Mouse (Mus musculus): ENCODE measurements around the gene Chst8.

Chst8 gene

DNA sequence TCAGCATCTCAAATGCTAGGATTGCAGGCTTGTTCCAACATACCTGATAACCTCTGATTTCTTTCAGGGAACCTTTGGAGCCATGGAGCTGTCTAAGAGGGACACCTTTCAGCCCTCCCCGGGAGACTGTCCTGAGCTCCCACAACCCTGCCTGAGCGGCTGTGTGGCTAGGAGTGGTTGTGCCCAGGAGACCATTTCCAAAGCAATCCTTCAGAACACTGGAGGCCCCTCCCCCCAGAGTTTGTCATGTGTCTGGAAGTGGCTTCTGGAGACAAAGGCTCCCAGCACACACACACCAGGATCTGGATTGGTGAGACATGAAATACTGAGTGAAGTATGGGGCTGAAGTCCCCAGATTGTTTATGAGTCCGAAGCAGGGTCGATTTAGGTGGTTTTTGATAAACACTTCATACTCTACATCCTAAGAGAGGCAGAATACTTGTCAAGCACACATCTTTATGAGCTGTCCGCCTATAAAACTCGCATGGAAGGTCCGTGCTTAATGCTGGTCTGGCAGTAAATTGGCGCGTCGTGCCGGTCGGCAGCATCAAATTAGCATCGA lies 12.5 kb downstream of the Chst8 start:
- DNase-seq (ENCODE audit: low read depth, low spot score), result no peak

DNA sequence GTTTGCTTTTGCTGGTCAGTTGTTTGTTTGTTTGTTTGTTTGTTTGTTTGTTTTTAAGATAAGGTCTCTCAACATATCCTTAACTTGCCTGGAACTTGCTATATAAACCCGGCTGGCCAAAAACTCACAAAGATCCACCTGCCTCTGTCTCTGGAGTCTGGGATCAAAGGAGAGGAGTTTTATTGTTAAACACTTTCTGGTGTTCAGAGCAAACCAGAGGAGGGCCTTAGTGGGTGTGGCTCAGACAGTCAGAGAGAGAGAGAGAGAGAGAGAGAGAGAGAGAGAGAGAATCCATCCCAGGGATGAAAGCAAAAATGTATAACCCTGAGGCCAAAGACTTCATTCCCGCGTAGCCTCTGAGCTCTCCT lies 13.1 kb downstream of the Chst8 start:
- no peak for DNase-seq (ENCODE audit: low read depth, low spot score)

DNA sequence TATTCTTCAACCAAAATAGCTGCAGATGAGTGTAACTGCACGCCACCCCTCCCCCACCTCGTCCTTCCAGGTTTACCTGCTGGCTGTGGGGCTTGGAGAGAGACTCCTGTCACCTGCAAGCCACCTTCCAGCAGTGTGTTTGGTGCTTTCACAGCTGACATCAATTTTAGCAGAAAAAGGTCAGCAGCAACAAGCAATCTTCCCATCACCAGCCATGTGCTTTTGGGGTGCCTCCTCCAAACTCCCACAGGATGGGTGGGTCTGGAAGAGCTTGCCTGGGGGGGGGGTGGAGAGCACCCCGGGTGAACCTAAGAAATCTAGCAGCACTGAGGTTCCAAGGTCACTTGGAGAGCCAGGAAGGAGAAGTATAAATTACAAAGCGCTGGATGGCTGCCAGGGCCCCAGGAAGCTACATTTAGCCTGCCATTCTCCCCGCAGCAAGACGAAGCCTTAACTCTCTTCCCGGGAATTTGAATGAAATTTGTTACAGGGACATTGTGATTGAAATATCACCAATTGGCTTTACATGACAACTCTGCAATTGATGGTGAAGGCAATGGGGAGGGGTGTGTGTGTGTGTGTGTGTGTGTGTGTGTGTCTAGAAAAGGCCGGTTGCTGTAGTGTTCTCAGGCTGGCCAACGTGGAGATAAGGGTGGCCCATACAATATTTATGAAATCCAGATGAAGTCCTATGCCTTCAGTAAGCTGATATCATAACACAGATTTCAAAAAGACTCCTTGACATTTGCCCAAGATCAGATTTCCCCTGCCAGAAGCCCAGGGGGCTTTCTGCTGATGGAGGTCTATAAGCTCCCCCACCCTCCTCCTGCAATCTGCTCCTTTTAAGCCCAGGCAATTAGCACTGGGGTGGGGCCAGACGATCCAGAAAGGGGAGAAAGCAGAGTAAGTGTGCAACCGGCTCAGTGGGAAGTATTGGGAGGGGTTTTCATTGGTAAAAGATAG lies 13.8 kb downstream of the Chst8 start:
- no peak for DNase-seq (ENCODE audit: low read depth, low spot score)

DNA sequence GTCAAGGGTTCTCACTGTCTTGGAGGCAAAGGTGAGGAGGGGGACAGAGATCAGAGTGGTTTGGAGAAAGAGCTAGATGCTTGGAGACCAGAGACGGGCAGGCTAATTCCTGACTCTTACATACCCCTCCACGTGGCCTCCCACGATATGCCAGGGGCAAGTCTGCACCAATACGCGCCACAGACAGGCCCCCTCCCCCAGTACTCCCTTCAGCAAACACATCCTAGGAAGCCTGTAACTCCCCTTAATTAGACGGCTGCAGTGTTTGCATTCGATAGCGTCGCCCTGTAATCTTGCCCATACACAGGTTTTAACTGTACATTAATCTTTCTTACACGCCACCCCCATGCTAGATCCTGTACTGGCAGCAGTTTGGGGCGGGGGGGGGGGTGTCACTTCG lies 14.5 kb downstream of the Chst8 start:
- no peak for DNase-seq (ENCODE audit: low read depth, low spot score)

DNA sequence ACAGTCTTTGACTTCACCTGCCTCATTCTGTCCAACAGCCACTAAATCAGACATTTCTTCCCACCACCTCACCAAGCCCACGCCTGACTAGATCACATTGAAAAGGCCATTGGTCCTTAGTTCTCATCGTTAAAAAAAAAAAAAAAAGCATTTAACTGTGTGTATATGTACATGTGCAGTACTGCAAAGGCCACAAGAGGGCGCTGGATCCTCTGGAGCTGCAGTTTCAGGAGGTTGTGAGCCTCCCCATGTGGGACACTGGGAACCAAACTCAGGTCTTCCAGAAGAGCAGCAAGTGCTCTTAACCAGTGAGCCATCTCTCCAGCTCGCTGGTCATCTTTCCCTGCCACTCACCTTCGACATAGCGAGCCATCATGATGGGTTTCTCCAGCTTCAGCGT lies 22.1 kb downstream of the Chst8 start:
- no peak for DNase-seq (ENCODE audit: low read depth, low spot score)

DNA sequence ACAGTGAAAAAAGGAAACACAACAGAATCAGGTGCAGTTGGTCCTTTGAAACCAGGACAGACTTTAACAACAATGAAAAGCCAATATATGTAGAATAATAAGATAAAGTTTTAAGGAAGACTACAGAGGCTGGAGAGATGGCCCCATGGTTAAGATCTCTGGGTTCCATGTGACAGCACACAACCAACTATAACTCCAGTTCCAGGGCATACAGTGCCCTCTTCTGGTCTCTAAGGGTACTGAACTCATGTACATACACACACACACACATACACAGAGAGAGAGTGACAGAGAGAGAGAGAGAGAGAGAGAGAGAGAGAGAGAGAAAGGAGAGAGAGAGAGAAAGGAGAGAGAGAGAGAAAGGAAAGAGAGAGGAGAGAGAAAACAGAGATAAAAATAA lies 25.3 kb downstream of the Chst8 start:
- DNase-seq (ENCODE audit: low read depth, low spot score), result no peak

DNA sequence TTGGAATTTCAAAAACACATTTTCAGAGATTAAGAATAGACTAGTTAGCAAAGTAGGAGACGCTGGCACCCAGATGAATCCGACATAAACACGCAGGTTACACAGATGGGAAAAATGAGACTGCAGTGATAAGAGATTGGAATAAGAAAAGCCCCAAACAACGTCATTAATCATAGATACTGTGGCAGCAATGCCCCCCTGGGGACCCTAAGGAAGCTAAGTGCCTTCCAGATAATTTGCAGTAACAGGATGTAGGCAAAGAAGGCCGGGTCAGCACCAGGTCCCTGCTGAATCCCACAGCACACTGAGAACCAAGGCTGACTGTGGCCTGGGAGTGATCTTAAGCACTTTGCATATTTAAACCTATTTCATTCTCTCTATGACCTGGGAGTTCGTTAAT lies 27.5 kb downstream of the Chst8 start:
- DNase-seq (ENCODE audit: low read depth, low spot score), result no peak

DNA sequence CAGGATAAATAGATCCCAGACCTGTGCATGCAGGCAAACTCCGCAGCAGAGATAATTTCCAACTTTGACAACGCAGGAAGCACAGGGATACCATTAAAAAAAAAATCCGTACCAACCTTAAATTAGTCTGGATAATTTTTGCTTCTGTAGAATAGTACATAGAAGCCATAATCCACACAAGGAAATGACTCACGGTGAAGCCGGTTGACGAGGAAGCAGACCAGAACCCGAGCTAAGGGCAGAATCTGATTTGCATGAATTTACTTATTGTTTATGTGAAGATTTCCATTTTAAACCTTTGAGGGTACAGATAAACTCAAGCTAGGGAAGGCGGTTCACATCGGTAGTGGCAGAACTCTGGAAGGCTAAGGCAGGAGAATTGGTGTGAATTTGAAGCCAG lies 28.0 kb downstream of the Chst8 start:
- no peak for DNase-seq (ENCODE audit: low read depth, low spot score)

DNA sequence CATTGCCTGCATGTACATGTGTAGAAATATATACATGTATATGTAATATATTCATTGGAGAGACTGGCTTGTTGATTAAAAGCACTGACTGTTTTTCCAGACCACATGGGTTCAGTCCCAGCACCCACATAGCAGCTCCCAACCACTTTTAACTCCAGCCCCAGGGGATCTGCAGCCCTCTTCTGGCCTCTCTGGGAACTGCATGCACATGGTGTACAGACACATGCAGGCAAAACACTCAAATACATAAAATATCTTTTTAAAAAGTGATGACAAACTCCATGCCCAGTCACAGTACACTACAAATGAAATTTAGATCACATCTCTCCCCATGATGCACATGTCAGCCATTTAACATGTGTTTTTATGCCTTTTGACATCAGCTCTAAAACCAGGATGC lies 30.5 kb downstream of the Chst8 start:
- no peak for DNase-seq (ENCODE audit: low read depth, low spot score)

DNA sequence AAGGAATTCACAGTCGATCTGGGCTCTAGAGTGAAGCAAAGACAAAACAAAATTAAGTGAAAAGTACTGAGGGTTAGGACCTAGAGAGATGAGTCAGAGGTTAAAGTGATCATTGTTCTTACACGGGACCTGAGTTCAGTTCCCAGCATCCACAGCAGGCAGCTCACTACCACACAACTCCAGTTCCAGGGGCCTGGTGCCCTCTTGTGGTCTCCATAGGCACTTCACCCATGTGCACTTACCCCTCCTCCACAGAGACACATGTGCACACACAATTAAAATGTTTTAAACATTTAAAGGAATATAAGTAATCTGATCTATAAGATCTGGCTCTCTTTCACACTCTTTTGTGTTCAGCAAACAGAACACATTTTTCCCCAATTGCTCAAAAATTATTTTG lies 31.3 kb downstream of the Chst8 start:
- DNase-seq (ENCODE audit: low read depth, low spot score), result no peak

DNA sequence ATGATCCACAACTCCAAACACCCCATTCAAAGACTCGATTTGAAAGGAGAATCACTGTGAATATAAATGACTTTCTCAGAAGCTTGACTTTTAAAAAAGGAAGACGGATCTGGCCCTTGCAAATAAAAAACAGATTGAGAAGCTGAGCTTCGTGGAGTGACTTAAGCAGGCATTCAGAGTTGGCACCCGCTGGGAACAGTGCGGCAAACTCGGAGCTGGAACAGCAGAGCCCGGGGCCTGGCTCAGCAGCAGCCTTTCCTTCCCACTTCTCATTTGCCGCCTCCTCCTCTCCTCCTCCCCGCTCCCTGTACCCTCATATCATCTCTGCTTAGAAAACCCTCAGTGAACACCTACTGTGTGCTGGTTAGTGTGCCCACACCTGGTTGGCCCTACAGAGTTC lies 34.1 kb downstream of the Chst8 start:
- DNase-seq (ENCODE audit: low read depth, low spot score), result no peak

DNA sequence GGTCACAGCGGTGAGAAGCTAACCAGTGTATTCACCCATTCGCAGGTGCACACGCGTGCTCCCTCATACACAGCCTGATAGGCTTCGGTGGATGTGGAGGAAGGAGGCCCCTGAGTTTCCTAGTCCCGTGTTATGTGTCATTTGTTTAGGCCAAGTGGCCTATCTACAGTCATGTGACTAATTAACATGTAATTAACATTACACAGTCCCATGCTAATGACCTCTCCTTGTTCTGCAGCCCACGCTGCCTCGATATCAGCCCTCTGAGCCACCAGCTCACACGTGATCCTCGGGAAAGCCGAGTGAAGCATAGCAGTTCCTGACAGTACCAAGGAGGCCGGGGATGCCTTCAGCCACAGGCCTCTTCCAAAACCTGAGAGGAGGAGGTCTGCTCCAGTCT lies 36.9 kb downstream of the Chst8 start:
- DNase-seq (ENCODE audit: low read depth, low spot score), result no peak

DNA sequence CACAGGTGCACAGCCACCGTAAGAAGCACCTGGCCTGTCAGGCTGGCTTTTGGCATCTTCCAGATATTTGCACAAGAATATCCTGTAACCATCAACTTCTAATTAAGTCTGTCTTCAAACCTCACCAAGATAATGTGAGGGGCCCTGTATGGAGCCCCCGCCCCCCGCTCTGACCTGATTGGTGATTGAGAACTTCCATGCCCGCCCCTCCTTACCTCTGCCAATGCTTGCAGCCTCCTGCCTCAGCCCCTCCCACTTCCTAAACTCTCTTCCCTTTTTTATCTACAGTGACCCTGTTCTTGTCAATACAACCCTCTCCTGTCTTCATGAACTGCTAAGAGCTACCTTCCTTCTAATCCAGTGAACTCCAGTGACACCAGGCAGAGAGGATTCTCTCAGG lies 37.6 kb downstream of the Chst8 start:
- no peak for DNase-seq (ENCODE audit: low read depth, low spot score)

DNA sequence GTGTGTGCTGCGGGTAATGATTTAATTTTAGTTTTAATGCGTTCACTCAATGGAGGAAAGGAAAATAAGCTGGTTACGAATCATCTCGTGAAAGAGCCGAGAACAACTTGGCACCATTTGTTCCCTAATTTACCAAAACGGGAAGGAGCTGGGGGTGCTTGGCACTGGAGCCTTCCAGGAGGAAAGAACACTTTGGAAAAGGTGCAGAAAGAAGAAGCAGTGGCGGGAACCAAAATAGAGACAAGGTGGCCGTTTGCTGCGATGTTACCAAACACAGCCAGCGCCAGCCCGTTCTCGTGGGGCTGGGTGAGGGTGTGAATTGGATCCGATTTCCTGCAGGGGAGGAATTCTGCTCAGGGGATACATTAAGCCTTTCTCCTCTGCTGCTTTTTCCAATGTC lies 38.5 kb downstream of the Chst8 start:
- DNase-seq (ENCODE audit: low read depth, low spot score), result no peak

DNA sequence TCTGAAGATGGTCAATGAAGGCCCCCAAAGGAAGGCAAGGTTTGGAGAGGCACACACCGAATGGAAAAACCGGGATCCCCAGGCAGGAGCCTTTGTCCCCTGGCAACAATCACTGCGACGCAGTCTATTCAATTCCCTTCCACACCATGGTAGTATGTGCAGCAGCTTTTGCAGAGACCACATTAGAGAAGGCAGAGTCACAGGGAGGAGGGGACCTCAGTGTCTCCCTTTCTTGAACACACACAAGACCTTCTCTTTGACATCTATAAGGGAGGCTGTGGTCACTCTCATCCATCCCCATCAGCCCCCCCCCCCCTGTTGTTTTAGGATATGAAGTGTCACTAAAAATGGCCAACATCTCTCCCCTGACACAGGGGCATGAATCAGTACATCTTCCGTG lies 39.2 kb downstream of the Chst8 start:
- DNase-seq (ENCODE audit: low read depth, low spot score), result no peak

DNA sequence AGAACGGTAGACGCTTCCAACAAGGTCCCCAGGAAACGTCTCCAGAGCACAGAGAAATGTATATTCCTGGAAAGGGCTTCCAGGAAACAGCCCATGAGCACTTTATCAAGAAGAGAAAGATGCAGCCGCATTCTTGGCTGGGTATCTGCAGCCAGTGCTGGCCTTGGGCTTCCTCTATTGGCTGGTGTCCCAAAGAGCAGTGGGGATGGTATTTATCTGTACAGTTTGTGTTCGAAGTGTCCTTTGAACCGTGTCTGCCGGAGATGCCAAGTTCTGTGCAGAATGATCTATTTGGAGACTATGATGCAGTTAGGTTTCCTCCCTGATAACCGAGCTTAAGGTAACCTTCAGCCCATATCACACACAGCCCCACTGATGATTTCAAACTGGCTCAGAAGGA lies 43.0 kb downstream of the Chst8 start:
- no peak for DNase-seq (ENCODE audit: low read depth, low spot score)

DNA sequence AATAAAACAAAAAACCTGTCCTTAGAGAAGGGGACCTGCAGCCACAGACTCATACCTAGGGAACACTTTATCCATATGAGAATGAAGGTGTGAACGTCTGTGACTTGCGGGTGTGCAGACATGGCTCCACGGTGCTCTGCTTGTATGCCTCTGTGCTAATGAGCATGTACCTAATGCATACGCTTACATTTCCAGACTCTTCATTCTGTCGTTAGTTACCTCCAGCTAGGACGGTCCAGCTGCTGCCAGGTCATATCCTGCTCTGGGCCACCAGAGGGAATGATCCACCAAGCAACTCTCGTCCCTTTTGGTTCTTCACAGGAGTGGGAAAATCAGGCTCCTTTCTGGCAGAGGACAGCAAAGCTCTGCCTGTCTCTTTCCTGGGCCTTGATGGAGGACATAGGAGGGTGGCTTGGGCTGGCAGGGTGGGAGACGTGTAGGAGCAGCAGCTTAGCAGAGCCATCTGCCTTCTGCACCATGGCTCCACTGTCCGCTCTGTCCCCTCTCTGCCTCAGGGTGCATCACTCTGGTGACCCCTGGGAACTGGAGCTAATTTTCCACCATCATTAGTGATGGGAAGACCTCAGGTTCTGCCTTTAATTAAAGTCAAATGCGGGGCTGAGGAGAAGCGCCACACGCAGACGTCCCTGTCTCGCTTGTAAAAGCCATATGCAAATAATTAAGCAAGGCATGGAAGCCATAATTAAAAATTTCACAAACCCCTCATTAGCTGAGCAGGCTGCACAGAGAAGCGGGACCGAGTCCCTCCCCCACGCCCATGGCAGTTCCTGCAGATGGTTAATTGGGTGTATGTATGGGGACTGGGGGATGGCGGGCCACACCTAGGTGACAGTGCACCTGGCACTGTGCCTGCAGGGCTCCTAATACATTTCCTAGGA lies 48.0 kb downstream of the Chst8 start:
- DNase-seq (ENCODE audit: low read depth, low spot score), result no peak

DNA sequence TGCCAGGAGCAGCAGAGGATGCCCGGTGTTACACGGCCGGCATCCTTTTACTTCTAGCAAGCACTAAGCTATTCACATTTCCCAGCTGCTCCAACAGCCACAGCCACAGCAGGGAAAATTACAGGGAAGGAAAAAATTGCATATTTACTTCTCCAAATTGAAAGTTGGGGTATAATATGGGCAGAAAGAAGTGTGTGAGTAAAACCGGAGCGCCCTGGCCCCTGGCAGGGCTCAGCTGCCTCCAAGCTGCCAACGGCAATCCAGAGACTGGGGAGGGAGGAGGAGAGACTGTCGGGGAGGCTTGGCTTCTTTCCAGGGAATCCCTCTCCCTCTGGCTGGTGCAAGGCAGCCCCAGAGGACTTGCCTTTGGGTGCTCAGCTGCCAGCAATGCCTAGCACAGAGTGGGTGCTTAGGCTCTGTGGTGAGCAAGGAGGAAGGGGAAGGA lies 53.1 kb downstream of the Chst8 start:
- no peak for DNase-seq (ENCODE audit: low read depth, low spot score)

DNA sequence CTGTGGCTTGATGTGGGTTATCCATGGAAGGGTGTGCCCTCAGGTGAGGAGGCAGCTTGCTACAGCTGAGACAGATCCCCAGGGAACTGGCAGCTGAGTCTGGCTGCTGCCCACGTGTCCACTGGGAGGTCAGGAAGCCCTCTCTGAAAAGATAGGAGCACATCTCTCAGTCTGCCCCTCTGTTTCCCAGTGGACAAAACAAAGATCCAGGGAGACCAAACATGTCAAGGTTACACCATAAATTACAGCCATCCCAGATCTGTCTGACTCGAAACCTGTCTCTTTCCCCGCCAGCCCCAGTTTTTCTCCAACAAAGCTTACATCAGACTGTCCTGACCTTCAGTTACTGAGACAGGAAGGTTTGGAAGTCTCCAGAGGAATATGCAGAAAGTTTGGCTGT lies 53.8 kb downstream of the Chst8 start:
- DNase-seq (ENCODE audit: low read depth, low spot score), result no peak

DNA sequence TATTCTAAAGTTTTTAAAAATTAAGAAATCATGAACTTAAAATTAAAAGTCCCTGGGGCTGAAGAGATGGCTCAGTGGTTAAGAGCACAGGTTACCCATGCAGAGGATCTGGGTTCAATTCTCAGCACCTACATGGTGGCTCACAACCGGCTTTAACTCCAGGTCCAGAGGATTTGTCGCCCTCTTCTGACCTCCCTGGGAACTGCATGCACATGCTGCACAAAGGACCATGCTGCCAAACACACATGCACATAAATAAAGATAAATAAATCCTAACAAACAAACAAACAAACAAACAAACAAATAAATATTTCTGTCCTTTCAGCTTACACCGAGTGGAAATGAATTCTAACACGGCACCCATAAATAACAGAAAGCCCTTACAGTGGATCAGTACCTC lies 55.0 kb downstream of the Chst8 start:
- no peak for DNase-seq (ENCODE audit: low read depth, low spot score)

DNA sequence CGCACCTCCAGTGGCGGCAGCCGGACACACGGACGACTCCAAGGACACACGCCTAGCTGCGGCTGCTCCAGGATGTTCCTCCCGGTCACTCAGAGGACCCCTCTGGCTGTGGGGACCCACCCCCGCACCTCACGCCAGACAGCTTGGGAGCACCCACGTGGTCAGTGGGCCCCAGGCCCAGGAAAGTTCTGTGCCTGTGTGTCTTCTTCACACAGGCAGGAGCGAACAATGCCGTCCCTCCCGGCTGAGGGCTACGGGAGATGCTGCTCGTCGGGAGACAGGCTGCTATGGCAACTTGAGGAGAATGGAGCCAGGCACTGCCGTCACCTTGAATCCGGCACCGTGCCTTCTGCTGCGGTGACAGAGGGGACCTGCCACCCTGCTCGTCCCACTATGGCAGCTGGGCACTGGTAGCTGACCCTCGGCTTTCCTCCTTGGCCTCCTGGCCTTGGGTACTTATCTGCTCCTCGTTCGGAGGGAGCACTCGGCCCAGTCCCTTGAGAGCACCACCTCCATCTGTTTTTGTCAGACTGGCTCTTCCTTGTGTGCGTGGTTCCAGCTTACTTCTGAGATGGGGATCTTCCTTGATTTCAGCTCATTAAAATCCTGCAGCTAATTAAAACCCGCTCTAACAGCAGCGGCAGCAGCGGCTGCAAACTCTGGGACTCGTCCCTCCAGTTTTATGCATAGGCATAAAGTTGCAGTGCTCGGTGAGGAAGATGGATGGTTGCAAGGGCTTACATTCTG lies 59.2 kb downstream of the Chst8 start:
- no peak for DNase-seq (ENCODE audit: low read depth, low spot score)
